Mouse (Mus musculus) hematopoietic multipotent progenitor cell, adult 10-12 weeks (in vitro differentiated cells): Measurements from ENCODE around the gene Kif1a. TPM values are rescaled to one million over a fixed set of nuclear protein-coding genes. Genes with fewer than 3 reads are reported as not detected.

Experiments used
- polyA plus RNA-seq: library from polyadenylated mRNA; stranded (reverse); fragments of >175 nt; gene quantifications from 2 replicates; pipeline ENCODE4 v1.2.3, GENCODE M21; 2012; ENCODE audit warnings: low replicate concordance

The Kif1a gene
- 0.19 and 0.28 TPM in 2 replicates for polyA plus RNA-seq

DNA sequence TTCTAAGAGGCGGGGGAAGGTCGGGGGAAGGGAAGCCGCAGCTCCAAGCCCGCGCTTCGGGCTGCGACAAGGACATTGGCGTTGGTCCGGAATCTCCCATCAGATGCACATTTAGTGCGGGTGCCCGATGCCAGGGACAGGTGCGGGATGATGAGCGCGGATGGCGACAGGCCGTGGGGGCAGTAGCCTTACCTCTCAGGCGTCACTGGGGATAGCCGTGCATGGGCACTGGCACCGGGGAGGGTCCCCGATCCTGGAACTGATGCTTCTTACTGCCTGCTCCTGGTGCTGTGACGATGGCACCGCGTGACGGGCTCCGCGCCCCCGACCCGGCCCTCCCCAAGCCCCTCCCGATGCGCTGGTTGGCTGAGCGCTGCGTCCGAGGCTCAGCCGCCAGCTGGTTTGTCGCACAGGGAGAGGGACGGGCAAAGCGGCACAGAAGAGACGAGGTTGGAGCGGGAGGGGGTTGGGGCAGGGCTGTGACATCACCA, at the start of gene Kif1a:
Gene Kif1a, minus strand, starts transcription at position 381 of the 491 bp plus-strand sequence.

DNA sequence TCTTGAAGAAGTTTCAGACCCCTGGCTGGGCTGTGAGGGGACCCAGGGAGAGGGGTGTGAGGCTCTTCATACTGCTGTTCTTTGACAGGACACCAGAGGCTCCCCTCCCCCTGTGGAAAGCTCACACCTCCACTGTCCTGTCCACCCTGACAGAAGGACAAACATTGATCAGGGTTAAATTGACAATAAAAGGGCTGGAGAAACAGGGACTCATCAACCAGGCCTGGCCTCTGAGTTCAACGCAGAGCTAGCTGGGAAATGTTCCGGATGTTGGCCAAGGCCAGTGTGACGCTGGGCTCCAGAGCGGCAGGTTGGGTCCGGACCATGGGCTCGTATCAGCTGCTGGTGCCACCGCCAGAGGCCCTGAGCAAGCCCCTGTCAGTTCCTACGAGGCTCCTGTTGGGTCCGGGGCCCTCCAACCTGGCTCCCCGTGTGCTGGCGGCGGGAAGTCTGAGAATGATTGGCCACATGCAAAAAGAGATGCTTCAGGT, 33.3 kb upstream of the Kif1a start, which contains the start of gene Agxt:
Gene Agxt, plus strand, starts transcription at position 205 of the 491 bp plus-strand sequence.

DNA sequence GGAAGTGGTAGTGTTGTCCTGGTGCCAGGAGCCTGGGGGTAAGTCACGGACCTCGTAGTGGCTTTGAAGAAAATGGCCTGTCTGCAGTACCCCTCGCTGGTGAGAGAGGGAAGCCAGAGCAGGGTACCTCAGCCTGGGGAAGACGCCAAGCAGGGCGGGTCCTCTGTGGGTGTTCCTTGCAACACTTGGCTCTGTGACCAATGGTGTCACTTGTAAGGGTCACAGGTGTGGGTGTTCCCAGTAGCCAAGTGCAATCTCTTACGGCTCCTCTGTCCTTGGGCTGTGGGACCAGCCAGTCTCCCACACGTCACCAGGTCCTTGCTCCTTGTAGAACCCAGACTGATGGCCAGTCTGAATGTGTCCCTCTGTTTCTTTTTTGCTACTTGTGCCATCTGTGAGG, 95.7 kb downstream of the Kif1a start, which contains the start of gene Aqp12:
Gene Aqp12, plus strand, starts transcription at position 274 of the 400 bp plus-strand sequence.

Other genes starting within 250 kb of the Kif1a start
- 0.30 and 0.40 TPM in 2 replicates for gene Ankmy1, start 199.0 kb downstream of the Kif1a start, polyA plus RNA-seq
- 14.8 TPM in 2 replicates for gene Dusp28, start 195.0 kb downstream of the Kif1a start, polyA plus RNA-seq
- gene Rnpepl1, start 191.2 kb downstream of the Kif1a start, polyA plus RNA-seq: 264 and 516 TPM in 2 replicates
- gene Capn10, start 167.6 kb downstream of the Kif1a start, polyA plus RNA-seq: 13.9 and 21.5 TPM in 2 replicates
- gene Gpr35, start 151.1 kb downstream of the Kif1a start, polyA plus RNA-seq: 5.8 and 12.5 TPM in 2 replicates
- not detected in 2 replicates for gene Aqp12, start 95.6 kb downstream of the Kif1a start, polyA plus RNA-seq
- gene Agxt, start 33.3 kb upstream of the Kif1a start, polyA plus RNA-seq: not detected in 2 replicates
- gene 2310007B03Rik, start 59.0 kb upstream of the Kif1a start, polyA plus RNA-seq: not detected in 2 replicates
- 0.02 TPM in 2 replicates for gene Crocc2, start 66.8 kb upstream of the Kif1a start, polyA plus RNA-seq
- 1.4 and 2.2 TPM in 2 replicates for gene Sned1, start 133.9 kb upstream of the Kif1a start, polyA plus RNA-seq
- 2.9 and 3.5 TPM in 2 replicates for gene Mterf4, start 204.0 kb upstream of the Kif1a start, polyA plus RNA-seq
- 1.9 and 9.2 TPM in 2 replicates for gene Ppp1r7, start 240.9 kb upstream of the Kif1a start, polyA plus RNA-seq
- 0.28 and 1.6 TPM in 2 replicates for gene Pask, start 241.5 kb upstream of the Kif1a start, polyA plus RNA-seq